9 mouse cellular contexts compared by ENCODE assay signal in genomic region chr3:105404077-105404446, GRCm38 (mm10). TPM values are rescaled to one million over a fixed set of nuclear protein-coding genes. Genes with fewer than 3 reads are reported as not detected.
DNase-seq lines count a peak whose midpoint lies in the region; ATAC-seq lines count a peak whose summit lies in the region.
"Had no signal": no experiment of that assay in that cellular context is flagged by ENCODE, and none has a peak within 500 bp of the region (broad histone marks: within the 10 kb centered on the region; RNA-seq: fewer than 3 reads in every experiment).

No protein-coding gene starts in this region.

- H3K9ac ChIP-seq in kidney, embryonic 15.5 days: no peak overlapping the region
- no peak overlapping the region for H3K9ac ChIP-seq in forebrain, embryonic 14.5 days (ENCODE audit: low read length)
- no peak overlapping the region for H3K9ac ChIP-seq in heart, embryonic 14.5 days (ENCODE audit: low read length)
- H3K9ac ChIP-seq in midbrain, embryonic 16.5 days (ENCODE audit: low read depth, low read length): no peak overlapping the region
- H3K9ac ChIP-seq: limb, embryonic 12.5 days had no signal

- ATAC-seq in kidney, embryonic 15.5 days (replicated peaks; ENCODE audit: low FRiP score): no peak
- ATAC-seq in forebrain, embryonic 14.5 days: peak; percentile 25; the same call in 1 of the 2 replicates
- peak; percentile 84 for ATAC-seq in heart, embryonic 14.5 days (ENCODE audit: insufficient number of reproducible peaks, insufficient read depth, low FRiP score, low read depth)
- ATAC-seq in midbrain, embryonic 16.5 days: peak; percentile 52; the same call in 1 of the 2 replicates

- no peak overlapping the region for H3K4me2 ChIP-seq in kidney, embryonic 15.5 days
- H3K4me2 ChIP-seq in forebrain, embryonic 14.5 days (ENCODE audit: low read length): no peak overlapping the region
- no peak overlapping the region for H3K4me2 ChIP-seq in heart, embryonic 14.5 days (ENCODE audit: low read length)
- H3K4me2 ChIP-seq in midbrain, embryonic 16.5 days (ENCODE audit: low read length): no peak overlapping the region
- H3K4me2 ChIP-seq: limb, embryonic 12.5 days had no signal

- 49% methylated on average over 4 of the region's 4 CpGs for WGBS in kidney, embryonic 15.5 days
- 11% methylated on average over 4 of the region's 4 CpGs for WGBS in forebrain, embryonic 14.5 days
- WGBS in heart, embryonic 14.5 days: 27% methylated on average over 4 of the region's 4 CpGs
- WGBS in midbrain, embryonic 16.5 days: 79% methylated on average over 4 of the region's 4 CpGs

- peaks cover 10% of the 10 kb centered on the region for H3K4me1 ChIP-seq in kidney, embryonic 15.5 days
- peaks cover 26% of the 10 kb centered on the region for H3K4me1 ChIP-seq in forebrain, embryonic 14.5 days (ENCODE audit: control insufficient read depth, insufficient read depth, low read length)
- peaks cover 12 to 22% of the 10 kb centered on the region in 2 experiments; a peak in 3 of 4 replicates for H3K4me1 ChIP-seq in heart, embryonic 14.5 days (ENCODE audit: control insufficient read depth in 2 of 2, insufficient read depth in 2 of 2, low read length in 2 of 2)
- peaks cover 9% of the 10 kb centered on the region for H3K4me1 ChIP-seq in midbrain, embryonic 16.5 days (ENCODE audit: control insufficient read depth, insufficient read depth, low read length)
- H3K4me1 ChIP-seq: limb, embryonic 12.5 days had no signal

- no peak overlapping the region for H3K27ac ChIP-seq in kidney, embryonic 15.5 days
- peak overlapping the region; percentile 44; the same call in 1 of the 2 replicates for H3K27ac ChIP-seq in forebrain, embryonic 14.5 days (ENCODE audit: low read depth, low read length)
- H3K27ac ChIP-seq in heart, embryonic 14.5 days (replicated peaks in 1 of 2; ENCODE audit: control insufficient read depth in 1 of 2, insufficient read depth in 1 of 2, low read depth in 2 of 2, low read length in 2 of 2): peak overlapping the region; percentile 51 to 65; a peak in 3 of 4 replicates
- H3K27ac ChIP-seq in midbrain, embryonic 16.5 days (ENCODE audit: low read length): no peak overlapping the region
- H3K27ac ChIP-seq: limb, embryonic 12.5 days had no signal

- H3K4me3 ChIP-seq in kidney, embryonic 15.5 days (replicated peaks): no peak overlapping the region
- H3K4me3 ChIP-seq in forebrain, embryonic 14.5 days (ENCODE audit: low read depth, low read length): no peak overlapping the region
- H3K4me3 ChIP-seq in heart, embryonic 14.5 days (ENCODE audit: control insufficient read depth in 1 of 2, insufficient read depth in 1 of 2, low read depth in 1 of 2, low read length in 2 of 2): no peak overlapping the region
- H3K4me3 ChIP-seq in midbrain, embryonic 16.5 days (ENCODE audit: low read depth, low read length): no peak overlapping the region
- H3K4me3 ChIP-seq: limb, embryonic 12.5 days had no signal

- H3K36me3 ChIP-seq in kidney, embryonic 15.5 days: no peaks in the 10 kb centered on the region
- H3K36me3 ChIP-seq in forebrain, embryonic 14.5 days (ENCODE audit: control insufficient read depth, insufficient read depth, low read length): no peaks in the 10 kb centered on the region
- no peaks in the 10 kb centered on the region for H3K36me3 ChIP-seq in heart, embryonic 14.5 days (ENCODE audit: control insufficient read depth, insufficient read depth, low read length)
- H3K36me3 ChIP-seq in midbrain, embryonic 16.5 days (ENCODE audit: control insufficient read depth, insufficient read depth, low read length): no peaks in the 10 kb centered on the region
- H3K36me3 ChIP-seq: limb, embryonic 12.5 days had no signal

- H3K9me3 ChIP-seq in kidney, embryonic 15.5 days (replicated peaks): no peaks in the 10 kb centered on the region
- H3K9me3 ChIP-seq in forebrain, embryonic 14.5 days (replicated peaks; ENCODE audit: control insufficient read depth, low read length): no peaks in the 10 kb centered on the region
- no peaks in the 10 kb centered on the region for H3K9me3 ChIP-seq in heart, embryonic 14.5 days (ENCODE audit: control insufficient read depth, low read length)
- no peaks in the 10 kb centered on the region for H3K9me3 ChIP-seq in midbrain, embryonic 16.5 days (replicated peaks; ENCODE audit: control insufficient read depth, low read length, poor library complexity, severe bottlenecking)
- H3K9me3 ChIP-seq: limb, embryonic 12.5 days had no signal

- no peaks in the 10 kb centered on the region for H3K27me3 ChIP-seq in kidney, embryonic 15.5 days
- H3K27me3 ChIP-seq in forebrain, embryonic 14.5 days (replicated peaks; ENCODE audit: control insufficient read depth, insufficient read depth, low read length): no peaks in the 10 kb centered on the region
- no peaks in the 10 kb centered on the region for H3K27me3 ChIP-seq in heart, embryonic 14.5 days (ENCODE audit: control insufficient read depth, insufficient read depth, low read length)
- H3K27me3 ChIP-seq in midbrain, embryonic 16.5 days (ENCODE audit: control insufficient read depth, insufficient read depth, low read depth, low read length): no peaks in the 10 kb centered on the region
- H3K27me3 ChIP-seq: limb, embryonic 12.5 days had no signal

- DNase-seq in kidney, postnatal 14 days: peak; percentile 37
- DNase-seq in forebrain, embryonic 14.5 days (ENCODE audit: low spot score): peak; percentile 63
- no peak for DNase-seq in thymus, postnatal 10 days (ENCODE audit: low spot score in 2 of 2)
- DNase-seq in T-cell, adult 2 months (ENCODE audit: low spot score): no peak
- no peak for DNase-seq in urinary bladder, adult 18-20 months (ENCODE audit: low spot score in 2 of 2)

RNA-seq across cellular contexts. Expression of gene Kcnd3, which starts 48.1 kb away (rescaled TPM):
- 2.3 and 2.4 TPM in 2 replicates for polyA plus RNA-seq in kidney, embryonic 15.5 days (2015; fragmentation: Nextera tagmentation; extraction: Ambion mirVana)
- polyA plus RNA-seq in forebrain, embryonic 14.5 days (2014; fragmentation: Nextera tagmentation; extraction: Ambion mirVana): 6.3 and 7.7 TPM in 2 replicates
- polyA plus RNA-seq in heart, embryonic 14.5 days (2014; fragmentation: Nextera tagmentation; extraction: Ambion mirVana): 0.49 and 0.91 TPM in 2 replicates
- polyA plus RNA-seq in midbrain, embryonic 16.5 days (2015; fragmentation: Nextera tagmentation; extraction: Ambion mirVana): 11.6 TPM in 2 replicates

Comparison
In these comparisons a context has a peak if more than half of its experiments do, and no peak if none do; other contexts are left out.
1. DNase-seq: peak in kidney, postnatal 14 days (single experiment) and forebrain, embryonic 14.5 days (single experiment); none in thymus, postnatal 10 days (0 of 2), T-cell, adult 2 months (single experiment) and urinary bladder, adult 18-20 months (0 of 2).
2. H3K27ac ChIP-seq: peak in forebrain, embryonic 14.5 days (single experiment) and heart, embryonic 14.5 days (2 of 2); none in kidney, embryonic 15.5 days (single experiment) and midbrain, embryonic 16.5 days (single experiment).